Mouse (Mus musculus): ENCODE measurements around the gene Zbtb3. TPM values are rescaled to one million over a fixed set of nuclear protein-coding genes. Genes with fewer than 3 reads are reported as not detected.
A peak's percentile ranks its signal among the peaks of the same experiment; 100 is the strongest.
"Not testable (repeated sequence)": the region's sequence is repeated elsewhere in the genome, so short reads cannot be mapped to it uniquely, and the experiment has no call there.

Gene Zbtb3
- polyA plus RNA-seq, 1 experiment from 2014 or later, result 6.0 TPM

- Histone ChIP-seq H3K27me3 (no peaks in the 10 kb centered on the region), H3K4me3 (no peak overlapping the region), H3K4me2 (replicated peaks) (no peak overlapping the region), H3K4me1 (peaks cover under 1% of the 10 kb centered on the region), H3K36me3 (peaks cover 78% of the 10 kb centered on the region), H3K9ac (no peak overlapping the region), H3K27ac (no peak overlapping the region), H3K9me3 (no peaks in the 10 kb centered on the region)
- WGBS, result 96% methylated on average over 4 of the region's 4 CpGs
- ATAC-seq (ENCODE audit: low FRiP score, low read depth), result no peak
Measured at GRCm38 (mm10) chr19:8832971-8833370, 30.6 kb downstream of the Zbtb3 start.

GRCm38 (mm10) chr19:8836327-8836726, 34.0 kb downstream of the Zbtb3 start:
- H3K27ac ChIP-seq, result peak overlapping the region; percentile 96; the same call in 1 of the 2 replicates
- ATAC-seq (ENCODE audit: low FRiP score, low read depth); H3K9ac ChIP-seq; H3K27me3 ChIP-seq; H3K4me2 ChIP-seq (replicated peaks); H3K9me3 ChIP-seq; H3K4me3 ChIP-seq: not testable (repeated sequence)
- H3K36me3 ChIP-seq, result peaks cover 48% of the 10 kb centered on the region
- H3K4me1 ChIP-seq, result peaks cover 32% of the 10 kb centered on the region
- WGBS, result 94% methylated on average over 10 of the region's 10 CpGs

DNA sequence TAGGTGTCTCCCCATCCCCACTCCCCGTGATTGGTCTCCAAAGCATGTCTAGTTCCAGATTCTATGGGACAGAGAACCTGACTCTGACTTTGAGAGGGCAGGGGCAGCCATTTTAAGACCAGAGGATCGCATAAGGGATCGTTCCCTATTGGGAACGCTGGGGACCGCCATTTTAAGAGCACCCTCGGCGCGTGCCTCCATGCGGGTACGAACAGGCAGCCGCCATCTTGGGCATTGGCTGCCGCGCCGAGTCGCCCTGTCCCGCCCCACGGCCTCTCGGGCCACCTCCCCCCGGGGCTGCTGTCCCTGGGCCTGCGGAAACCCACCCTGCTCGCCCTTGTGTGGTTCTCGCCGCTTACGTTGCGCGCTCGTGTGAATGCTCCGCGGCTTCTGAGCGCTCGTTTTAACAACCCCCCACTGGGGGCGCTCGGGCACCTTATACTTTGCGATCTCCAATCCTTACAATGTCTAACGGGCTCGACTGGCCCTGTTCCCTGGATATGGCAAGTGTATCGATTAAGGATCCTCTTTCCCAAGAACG, 35.0 kb downstream of the Zbtb3 start, which contains the start of gene Bscl2:
Gene Bscl2 (plus strand): TSS at position 217 of the 541 bp plus-strand sequence.
- Histone ChIP-seq H3K27ac (peak within 1 kb of the TSS; percentile 96), H3K9me3 (no peaks in the 10 kb centered on the region), H3K27me3 (no peaks in the 10 kb centered on the region), H3K4me3 (peak within 1 kb of the TSS; percentile 50), H3K36me3 (peaks cover 41% of the 10 kb centered on the region), H3K9ac (peak within 1 kb of the TSS; percentile 80), H3K4me1 (peaks cover 32% of the 10 kb centered on the region), H3K4me2 (replicated peaks) (peak within 1 kb of the TSS; percentile 82)
- ATAC-seq (ENCODE audit: low FRiP score, low read depth), result peak; percentile 76
- WGBS, result under 1% methylated on average over 38 of the region's 38 CpGs

DNA sequence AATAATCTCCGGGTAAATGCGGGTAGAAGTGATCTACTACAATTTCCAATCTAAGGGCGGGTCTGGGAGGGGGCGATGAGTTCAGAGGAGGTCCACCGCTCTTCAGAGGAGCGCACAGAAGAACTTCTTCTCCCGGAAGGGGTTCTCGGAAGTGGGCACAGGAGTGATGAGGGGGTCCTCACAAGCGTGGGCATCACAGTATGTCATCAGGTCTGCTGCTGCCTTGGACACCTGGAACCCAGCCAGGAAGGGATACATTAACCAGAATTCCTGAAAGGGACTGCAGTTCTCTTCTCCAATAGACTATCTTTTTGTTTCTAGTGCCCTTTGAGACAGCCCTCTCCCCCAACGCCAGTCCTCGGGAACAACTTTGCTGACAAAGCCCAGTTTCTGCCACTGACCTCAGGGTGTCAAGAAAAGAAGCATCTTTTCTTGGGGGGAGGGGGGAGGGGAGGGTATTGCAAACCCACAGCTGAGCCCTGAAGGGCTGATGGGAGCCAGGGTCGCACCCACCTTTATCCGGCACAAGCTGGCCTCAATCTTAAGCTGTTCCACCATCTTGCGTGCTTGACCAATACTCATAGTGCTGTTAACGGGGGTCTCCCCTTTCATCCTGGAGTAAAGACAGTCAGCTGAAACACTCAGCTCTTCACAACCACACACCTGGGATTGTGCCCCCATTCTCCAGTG, 35.8 kb downstream of the Zbtb3 start:
- H3K9me3 ChIP-seq, result no peaks in the 10 kb centered on the region
- 22% methylated on average over 15 of the region's 15 CpGs for WGBS
- no peaks in the 10 kb centered on the region for H3K27me3 ChIP-seq
- peak overlapping the region; percentile 50 for H3K4me3 ChIP-seq
- peak overlapping the region; percentile 96 for H3K27ac ChIP-seq
- peak overlapping the region; percentile 82 for H3K4me2 ChIP-seq (replicated peaks)
- peaks cover 40% of the 10 kb centered on the region for H3K36me3 ChIP-seq
- peak; percentile 18; the same call in 1 of the 2 replicates for ATAC-seq (ENCODE audit: low FRiP score, low read depth)
- H3K9ac ChIP-seq, result peak overlapping the region; percentile 80
- H3K4me1 ChIP-seq, result peaks cover 32% of the 10 kb centered on the region

- peak within 1 kb of the TSS; percentile 82 for H3K4me2 ChIP-seq (replicated peaks)
- H3K27me3 ChIP-seq, result no peaks in the 10 kb centered on the region
- H3K27ac ChIP-seq, result peak within 1 kb of the TSS; percentile 96
- peak within 1 kb of the TSS; percentile 80 for H3K9ac ChIP-seq
- peaks cover 32% of the 10 kb centered on the region for H3K4me1 ChIP-seq
- H3K9me3 ChIP-seq, result no peaks in the 10 kb centered on the region
- ATAC-seq (ENCODE audit: low FRiP score, low read depth), result no peak
- WGBS, result 48% methylated on average over 11 of the region's 11 CpGs
- H3K4me3 ChIP-seq, result peak within 1 kb of the TSS; percentile 50
- H3K36me3 ChIP-seq, result peaks cover 29% of the 10 kb centered on the region
Measured at GRCm38 (mm10) chr19:8839103-8839907, 37.0 kb downstream of the Zbtb3 start, which contains the start of gene Gng3. Gene Gng3 (minus strand): TSS chr19:8839194.

DNA sequence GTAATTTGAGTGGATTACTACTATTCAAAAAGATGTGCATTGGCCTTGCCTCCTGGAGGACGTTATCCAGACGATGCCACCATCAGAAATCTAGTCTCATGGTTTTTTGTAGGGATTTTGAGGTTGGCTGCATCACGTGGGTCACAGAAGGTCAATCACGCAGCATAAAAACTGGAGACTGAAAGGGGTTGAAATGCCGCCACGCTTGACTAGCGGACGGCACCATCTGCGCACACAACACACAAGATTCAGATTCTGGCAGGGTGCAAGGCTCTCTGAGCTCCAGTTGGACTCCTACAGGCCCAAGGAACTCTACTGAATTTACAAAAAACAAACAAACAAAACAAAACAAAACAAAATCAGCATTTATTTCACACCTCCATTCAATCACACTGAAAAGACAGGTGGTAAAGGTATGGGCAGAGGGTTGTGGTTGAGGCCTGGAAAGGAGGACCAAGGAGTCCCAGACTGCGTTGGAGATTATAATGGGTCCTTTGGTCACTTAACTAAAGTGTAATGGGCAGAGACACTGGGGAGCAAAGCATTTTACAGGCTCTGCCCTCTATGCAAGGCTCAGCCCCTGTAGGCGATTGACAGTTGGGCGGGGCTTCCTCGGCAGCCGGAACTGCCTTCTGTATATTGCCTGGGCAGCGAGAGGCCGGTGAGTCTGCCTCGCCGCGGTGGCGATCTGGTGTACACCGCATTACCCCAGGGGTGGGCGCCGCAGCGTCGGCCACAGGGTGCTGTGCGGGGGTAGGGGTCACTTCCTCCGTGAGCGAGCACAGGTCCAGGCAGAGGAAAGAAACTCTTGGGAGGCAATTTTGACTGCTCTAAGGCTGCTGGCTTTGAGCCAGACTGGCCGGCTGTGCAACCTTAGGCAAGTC, 37.8 kb downstream of the Zbtb3 start:
- no peaks in the 10 kb centered on the region for H3K27me3 ChIP-seq
- WGBS, result 24% methylated on average over 29 of the region's 29 CpGs
- H3K9ac ChIP-seq, result peak overlapping the region; percentile 67
- H3K4me2 ChIP-seq (replicated peaks), result peak overlapping the region; percentile 71
- H3K4me1 ChIP-seq, result peaks cover 32% of the 10 kb centered on the region
- peaks cover 21% of the 10 kb centered on the region for H3K36me3 ChIP-seq
- peak overlapping the region; percentile 48 for H3K4me3 ChIP-seq
- H3K27ac ChIP-seq, result no peak overlapping the region
- no peaks in the 10 kb centered on the region for H3K9me3 ChIP-seq
- peak; percentile 21; the same call in 1 of the 2 replicates for ATAC-seq (ENCODE audit: low FRiP score, low read depth)

DNA sequence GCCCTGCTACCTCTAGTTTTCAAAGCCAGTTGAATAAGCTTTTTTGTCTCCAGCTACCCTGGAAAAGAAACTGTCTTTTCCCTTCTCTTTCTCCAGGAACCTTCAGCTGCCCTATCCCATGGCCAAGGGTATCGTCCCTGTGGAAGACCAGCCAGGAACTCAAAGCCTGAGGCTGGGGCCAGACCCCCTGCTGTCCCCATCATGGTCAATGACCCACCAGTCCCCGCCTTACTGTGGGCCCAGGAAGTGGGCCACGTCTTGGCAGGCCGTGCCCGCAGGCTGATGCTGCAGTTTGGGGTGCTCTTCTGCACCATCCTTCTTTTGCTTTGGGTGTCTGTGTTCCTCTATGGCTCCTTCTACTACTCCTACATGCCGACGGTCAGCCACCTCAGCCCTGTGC, 38.7 kb downstream of the Zbtb3 start:
- ATAC-seq (ENCODE audit: low FRiP score, low read depth), result no peak
- Histone ChIP-seq H3K4me1 (peaks cover 32% of the 10 kb centered on the region), H3K36me3 (peaks cover 20% of the 10 kb centered on the region), H3K4me3 (peak overlapping the region; percentile 48), H3K9ac (peak overlapping the region; percentile 67), H3K4me2 (replicated peaks) (peak overlapping the region; percentile 71), H3K27ac (no peak overlapping the region), H3K9me3 (no peaks in the 10 kb centered on the region), H3K27me3 (no peaks in the 10 kb centered on the region)
- WGBS, result 91% methylated on average over 7 of the region's 7 CpGs

DNA sequence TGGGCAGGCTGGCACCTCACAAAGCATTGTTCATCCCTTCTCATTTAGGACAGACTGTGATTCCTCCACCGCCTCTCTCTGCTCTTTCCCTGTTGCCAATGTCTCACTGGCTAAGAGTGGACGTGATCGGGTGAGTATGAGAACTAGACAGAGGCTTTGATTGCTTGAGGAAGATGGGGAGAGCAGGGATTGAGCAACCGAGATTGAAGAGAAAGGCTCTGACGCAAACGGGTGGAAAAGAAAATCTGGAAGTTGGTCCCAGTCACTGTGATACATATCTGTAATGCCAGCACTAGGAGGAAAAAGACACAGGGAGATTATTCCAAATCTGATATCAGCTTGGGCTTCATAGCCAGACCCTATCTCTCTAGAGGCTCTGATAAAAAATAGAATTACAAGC, 40.6 kb downstream of the Zbtb3 start:
- H3K27me3 ChIP-seq, result no peaks in the 10 kb centered on the region
- ATAC-seq (ENCODE audit: low FRiP score, low read depth), result no peak
- H3K4me2 ChIP-seq (replicated peaks), result no peak overlapping the region
- no peak overlapping the region for H3K27ac ChIP-seq
- no peak overlapping the region for H3K4me3 ChIP-seq
- H3K4me1 ChIP-seq, result peaks cover 32% of the 10 kb centered on the region
- 86% methylated on average over 6 of the region's 6 CpGs for WGBS
- H3K9ac ChIP-seq, result no peak overlapping the region
- no peaks in the 10 kb centered on the region for H3K9me3 ChIP-seq
- peaks cover 40% of the 10 kb centered on the region for H3K36me3 ChIP-seq

DNA sequence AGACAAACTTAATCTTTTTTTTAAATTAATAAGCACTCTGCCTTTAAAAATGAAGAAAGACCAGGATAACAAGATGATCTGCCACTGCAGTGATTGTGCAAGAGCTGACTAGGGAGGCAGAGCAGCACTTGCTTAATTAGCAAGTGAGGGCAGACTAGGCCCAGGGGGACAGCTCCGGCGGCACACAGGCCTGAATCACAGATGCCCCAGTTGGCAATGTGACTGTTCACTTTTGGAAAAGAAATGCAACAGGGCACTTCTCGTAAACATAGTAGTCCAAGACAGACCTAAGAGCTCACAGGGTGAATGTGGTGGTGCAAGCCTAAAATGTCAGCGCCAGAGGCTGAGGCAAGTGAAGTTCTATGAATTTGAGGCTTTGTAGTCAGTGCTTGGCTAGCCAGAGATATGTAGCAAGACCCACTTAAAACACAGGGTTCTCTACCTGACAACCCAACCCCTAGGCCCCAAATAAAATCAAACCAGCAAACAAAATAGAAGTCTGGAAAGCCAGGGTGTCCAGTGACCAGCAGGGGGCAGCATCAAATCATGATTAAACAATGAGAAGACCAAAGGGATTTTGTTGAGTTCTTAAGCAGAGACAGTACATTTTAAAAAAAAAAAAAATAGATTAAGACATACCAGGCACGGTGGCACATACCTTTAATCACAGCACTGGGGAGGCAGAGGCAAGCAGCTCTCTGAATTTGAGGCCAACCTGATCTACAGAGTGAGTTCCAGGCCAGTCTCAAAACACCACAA, 42.2 kb downstream of the Zbtb3 start:
- H3K36me3 ChIP-seq, result peaks cover 47% of the 10 kb centered on the region
- peaks cover 16% of the 10 kb centered on the region for H3K4me1 ChIP-seq
- H3K4me3 ChIP-seq, result no peak overlapping the region
- no peak overlapping the region for H3K27ac ChIP-seq
- WGBS, result 62% methylated on average over 5 of the region's 5 CpGs
- no peak overlapping the region for H3K4me2 ChIP-seq (replicated peaks)
- ATAC-seq (ENCODE audit: low FRiP score, low read depth), result no peak
- no peaks in the 10 kb centered on the region for H3K27me3 ChIP-seq
- no peak overlapping the region for H3K9ac ChIP-seq
- H3K9me3 ChIP-seq, result no peaks in the 10 kb centered on the region

GRCm38 (mm10) chr19:8848356-8848755, 46.0 kb downstream of the Zbtb3 start:
- H3K4me1 ChIP-seq, result peaks cover 15% of the 10 kb centered on the region
- ATAC-seq (ENCODE audit: low FRiP score, low read depth), result no peak
- no peaks in the 10 kb centered on the region for H3K27me3 ChIP-seq
- H3K9me3 ChIP-seq, result no peaks in the 10 kb centered on the region
- H3K4me2 ChIP-seq (replicated peaks), result no peak overlapping the region
- H3K4me3 ChIP-seq, result no peak overlapping the region
- 83% methylated on average over 5 of the region's 5 CpGs for WGBS
- peaks cover 33% of the 10 kb centered on the region for H3K36me3 ChIP-seq
- no peak overlapping the region for H3K27ac ChIP-seq
- no peak overlapping the region for H3K9ac ChIP-seq
